Mouse (Mus musculus) embryonic stem cell, embryonic (primary cell): ENCODE data around the gene Etfbkmt.

Source experiments
- CTCF ChIA-PET, 4 experiments: fragments of 300-600 bp in 2 of 4; fragments of 350-600 bp in 2 of 4; sonication (Branson Sonifier 250); formaldehyde crosslinking; loops; one replicate each; lab custom pipeline; 2022; ENCODE audit warnings: inconsistent platforms in 2 of 4; lab: Charles Lee
- POLR2A ChIA-PET, 4 experiments: fragments of 300-600 bp in 2 of 4; fragments of 350-600 bp in 2 of 4; sonication (Branson Sonifier 250); formaldehyde crosslinking; loops; one replicate each; lab custom pipeline; 2022; ENCODE audit warnings: antibody characterized with exemption in 4 of 4, inconsistent platforms in 1 of 4; lab: Charles Lee

Etfbkmt gene

DNA sequence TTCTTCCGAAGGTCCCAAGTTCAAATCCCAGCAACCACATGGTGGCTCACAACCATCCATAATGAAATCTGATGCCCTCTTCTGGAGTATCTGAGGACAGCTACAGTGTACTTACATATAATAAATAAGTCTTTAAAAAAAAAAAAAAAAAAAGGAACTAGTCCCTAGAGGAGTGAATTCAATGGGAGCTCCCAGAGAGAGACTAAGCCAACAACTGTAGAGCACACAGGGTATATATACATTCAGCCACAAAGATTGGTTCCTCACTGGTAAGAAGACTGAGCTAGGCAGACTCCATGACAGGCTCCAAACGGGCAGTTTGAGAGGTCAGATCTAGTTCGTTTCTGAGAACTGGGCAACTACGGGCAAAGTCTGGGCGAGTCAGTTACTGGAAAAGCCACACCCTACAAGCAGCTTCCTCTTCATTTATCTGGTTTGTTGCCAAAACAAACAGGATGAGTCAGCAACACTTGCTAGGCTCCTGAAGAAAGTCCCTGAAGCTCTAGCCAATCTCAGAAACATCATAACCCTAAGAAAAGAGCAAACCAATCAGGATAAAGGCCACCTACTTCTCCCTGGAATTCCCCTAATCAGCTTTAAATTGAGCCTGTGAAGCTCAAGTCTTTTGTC is 53.7 kb downstream of the Etfbkmt start:
- POLR2A ChIA-PET: interaction anchor here in 3 of 4 experiments (0.6 to 1.6 kb wide), 9 partner anchors 36 to 363 kb away, joined by 3 to 5 read pairs (median 3); partner anchors contain the start of gene Ipo8 (in 1 of the 3)
- CTCF ChIA-PET: interaction anchor here in 3 of 4 experiments (0.6 to 0.7 kb wide), 5 partner anchors 18 to 291 kb away, joined by 3 to 4 read pairs (median 3); no protein-coding TSS in a partner anchor

- POLR2A ChIA-PET: interaction anchor here in 1 of 4 experiments (1.0 kb wide), 1 partner anchor 9 kb away, joined by 6 read pairs; the partner anchor contains the start of gene Amn1
- CTCF ChIA-PET: no interaction called here
Measured at GRCm38 (mm10) chr6:149197116-149197515, 57.5 kb downstream of the Etfbkmt start.

GRCm38 (mm10) chr6:149198572-149198971 is 58.9 kb downstream of the Etfbkmt start:
- POLR2A ChIA-PET: no interaction called here
- CTCF ChIA-PET: interaction anchor here in 1 of 4 experiments (0.6 kb wide), 1 partner anchor 107 kb away, joined by 4 read pairs; no protein-coding TSS in a partner anchor
